Mouse (Mus musculus) MEL-GATA-1-ER (cell line): Measurements from ENCODE around the gene Gm4559.
"Not testable (repeated sequence)": the region's sequence is repeated elsewhere in the genome, so short reads cannot be mapped to it uniquely, and the experiment has no call there.

ENCODE experiments used
- DNase-seq: peaks from one replicate; pipeline ENCODE4 v3.0.0-alpha.2; 2012; ENCODE audit warnings: low read depth; ENCODE audit errors: extremely low read depth

Gene Gm4559

GRCm38 (mm10) chr7:142274263-142274662, at the start of gene Gm4559:
Gene Gm4559 (minus strand): TSS chr7:142274363.
- DNase-seq = not testable (repeated sequence)

GRCm38 (mm10) chr7:142323396-142324117, 49.4 kb upstream of the Gm4559 start:
- DNase-seq = no peak

GRCm38 (mm10) chr7:142322641-142323040, 48.5 kb upstream of the Gm4559 start:
- no peak for DNase-seq

GRCm38 (mm10) chr7:142321637-142322306, 47.6 kb upstream of the Gm4559 start:
- not testable (repeated sequence) for DNase-seq

DNA sequence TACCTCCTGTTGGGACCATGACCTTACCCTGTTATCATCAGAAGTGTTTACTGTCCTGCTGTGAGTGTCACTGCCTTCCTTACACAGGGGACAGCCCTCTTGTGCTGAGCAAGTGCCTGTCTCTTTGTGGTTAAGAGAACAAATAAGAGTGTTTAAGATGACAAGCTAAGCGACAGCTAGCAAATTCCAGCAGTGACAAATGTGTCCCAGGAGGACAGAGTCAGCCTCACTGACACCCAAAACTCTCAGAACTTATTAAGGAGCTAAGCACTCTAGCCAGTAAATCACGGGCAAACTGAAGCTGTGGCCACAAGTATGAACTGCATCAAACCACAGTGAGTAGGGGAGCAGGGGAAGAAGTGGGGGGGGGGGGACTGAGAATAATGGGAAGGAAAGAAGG, 46.7 kb upstream of the Gm4559 start:
- no peak for DNase-seq

DNA sequence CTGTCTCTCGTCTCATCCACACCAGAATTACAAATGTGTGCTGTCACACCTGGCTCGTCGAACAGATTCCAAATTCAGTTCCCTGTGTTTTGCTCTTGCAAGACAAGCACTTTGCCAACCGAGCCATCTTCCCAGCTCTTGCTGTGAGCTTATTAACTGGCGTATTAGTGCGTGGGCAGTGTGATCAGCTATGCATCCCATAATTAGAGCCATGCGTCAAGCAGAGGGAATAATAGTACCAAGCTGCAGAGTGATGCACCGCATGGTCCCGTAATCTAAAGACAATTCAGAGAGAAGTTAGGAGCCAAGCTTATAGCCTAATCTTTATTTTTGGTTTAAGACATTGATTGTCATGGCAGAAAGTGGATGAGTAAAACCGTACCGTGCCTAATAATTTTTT, 45.0 kb upstream of the Gm4559 start:
- DNase-seq = no peak

DNA sequence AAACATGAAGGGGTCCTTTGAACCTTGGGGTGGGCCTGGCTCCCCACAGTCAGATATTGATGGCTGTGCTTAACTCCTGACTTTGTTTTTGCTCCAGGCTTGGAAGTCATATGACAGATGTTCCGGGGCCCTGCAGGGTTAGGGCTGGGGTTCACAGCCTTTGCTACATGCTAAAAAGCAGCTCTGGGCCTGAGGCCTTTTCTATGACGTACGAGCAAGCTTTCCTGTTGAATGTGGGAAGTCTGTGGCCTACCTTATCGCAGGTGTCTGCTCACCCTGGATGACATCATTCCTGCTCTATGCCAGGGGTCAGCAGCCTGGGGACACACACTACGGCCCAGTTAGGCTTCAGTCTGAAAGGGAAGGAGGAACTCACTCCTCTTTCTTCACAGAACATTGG, 43.1 kb upstream of the Gm4559 start:
- no peak for DNase-seq

GRCm38 (mm10) chr7:142316558-142316957, 42.4 kb upstream of the Gm4559 start:
- no peak for DNase-seq

GRCm38 (mm10) chr7:142314600-142315285, 40.6 kb upstream of the Gm4559 start:
- no peak for DNase-seq

DNA sequence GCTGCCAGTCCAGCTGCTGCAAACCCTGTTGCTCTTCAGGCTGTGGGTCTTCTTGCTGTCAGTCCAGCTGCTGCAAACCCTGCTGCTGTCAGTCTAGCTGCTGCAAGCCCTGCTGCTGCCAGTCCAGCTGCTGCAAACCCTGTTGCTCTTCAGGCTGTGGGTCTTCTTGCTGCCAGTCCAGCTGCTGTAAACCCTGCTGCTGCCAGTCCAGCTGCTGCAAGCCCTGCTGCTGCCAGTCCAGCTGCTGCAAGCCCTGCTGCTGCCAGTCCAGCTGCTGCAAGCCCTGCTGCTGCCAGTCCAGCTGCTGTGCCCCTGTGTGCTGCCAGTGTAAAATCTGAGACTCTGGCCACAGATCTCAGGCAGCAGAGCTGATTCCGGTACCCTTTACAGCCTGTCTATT, 29.8 kb upstream of the Gm4559 start:
- DNase-seq = not testable (repeated sequence)

DNA sequence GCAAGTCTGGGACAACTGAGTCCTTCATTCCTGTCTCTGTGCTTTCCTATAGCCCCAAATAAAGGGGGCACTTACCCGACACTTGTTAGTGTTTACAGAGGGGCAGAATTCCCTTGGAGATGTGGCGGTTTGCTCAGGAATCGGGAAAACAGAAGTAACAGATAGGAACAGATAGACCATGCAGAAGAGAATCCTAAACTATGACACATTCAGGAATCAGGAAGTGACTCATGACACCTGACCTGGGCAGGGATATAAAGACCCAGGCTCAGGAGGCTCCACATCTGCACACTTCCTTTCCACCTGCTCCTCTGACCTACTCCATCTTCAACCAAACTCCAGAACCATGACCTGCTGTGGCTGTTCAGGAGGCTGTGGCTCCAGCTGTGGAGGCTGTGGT, 29.1 kb upstream of the Gm4559 start, which contains the start of gene Krtap5-4:
Gene Krtap5-4 (plus strand): TSS at position 301 of the 400 bp plus-strand sequence.
- no peak for DNase-seq

DNA sequence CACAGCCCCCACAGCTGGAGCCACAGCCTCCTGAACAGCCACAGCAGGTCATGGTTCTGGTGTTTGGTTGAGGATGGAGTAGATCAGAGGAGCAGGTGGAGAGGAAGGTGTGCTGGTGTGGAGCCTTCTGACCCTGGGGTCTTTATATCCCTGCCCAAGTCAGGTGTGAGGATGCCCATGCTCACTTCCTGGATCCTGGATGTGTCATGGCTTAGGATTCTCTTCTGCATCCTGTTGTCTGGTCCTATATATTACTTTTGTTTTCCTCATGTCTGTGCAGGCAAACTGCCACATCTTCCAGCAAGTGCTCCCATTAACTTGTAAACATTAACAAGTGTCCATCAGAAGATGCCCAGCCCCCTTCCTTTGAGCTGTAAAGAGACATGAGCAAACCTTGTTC, 22.9 kb upstream of the Gm4559 start, which contains the start of gene Krtap5-1:
Gene Krtap5-1 (minus strand): TSS at position 101 of the 400 bp plus-strand sequence.
- DNase-seq = not testable (repeated sequence)

DNA sequence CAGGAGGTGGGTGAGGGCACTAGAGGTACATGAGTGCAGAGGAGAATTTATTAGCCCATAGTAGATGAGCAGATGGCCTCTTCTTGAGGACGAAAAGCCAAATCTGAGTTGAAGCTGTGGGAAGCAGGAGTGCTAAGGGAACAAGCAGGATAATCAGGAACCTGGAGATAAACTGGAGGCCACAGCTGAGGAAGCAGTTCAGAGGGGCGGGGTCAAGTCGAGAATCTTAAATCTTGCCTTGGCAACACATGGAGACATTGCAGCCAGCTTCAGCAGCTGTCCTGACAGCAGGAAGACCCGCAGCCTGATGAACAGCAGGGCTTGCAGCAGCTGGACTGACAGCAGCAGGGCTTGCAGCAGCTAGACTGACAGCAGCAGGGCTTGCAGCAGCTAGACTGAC, 21.9 kb upstream of the Gm4559 start:
- DNase-seq = not testable (repeated sequence)

DNA sequence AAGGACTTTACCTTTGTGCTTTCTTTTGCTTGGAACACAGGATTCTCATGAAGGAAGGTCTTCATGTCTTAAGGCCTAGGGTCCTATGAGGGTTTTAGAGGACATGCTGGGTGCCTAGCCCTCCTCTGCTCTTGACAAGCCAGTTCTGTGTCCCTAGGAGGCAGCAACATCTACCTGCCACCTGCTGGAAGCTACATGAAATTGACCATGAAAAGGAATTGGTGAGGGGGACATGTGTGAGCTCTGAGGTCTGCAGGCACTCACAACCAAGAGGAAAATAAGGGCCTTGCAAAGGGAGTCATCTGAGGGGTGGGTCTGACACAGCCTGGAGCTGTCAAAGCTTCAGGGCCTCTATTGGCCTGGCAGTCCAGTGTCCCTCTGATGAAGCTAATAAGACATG, 21.3 kb upstream of the Gm4559 start:
- no peak for DNase-seq

DNA sequence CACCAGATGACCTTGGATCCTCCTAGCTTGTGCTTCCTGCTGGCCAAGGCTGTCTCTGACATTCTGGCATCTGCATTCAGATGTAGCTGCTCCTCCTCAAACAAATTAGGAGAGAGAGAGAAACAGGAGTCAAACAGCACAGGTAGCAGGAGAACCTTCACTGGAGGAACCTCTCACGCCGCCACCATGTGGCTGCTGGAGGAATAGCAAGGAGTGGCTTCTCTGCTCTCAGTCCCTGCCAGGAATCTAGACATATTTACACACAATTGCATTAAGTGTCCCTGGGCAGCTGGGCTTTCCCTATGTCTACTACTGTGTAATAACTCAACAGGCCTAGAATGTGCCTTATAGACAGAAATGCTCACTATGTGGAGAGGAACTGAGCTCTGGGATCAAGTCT, 19.7 kb upstream of the Gm4559 start:
- DNase-seq = not testable (repeated sequence)

DNA sequence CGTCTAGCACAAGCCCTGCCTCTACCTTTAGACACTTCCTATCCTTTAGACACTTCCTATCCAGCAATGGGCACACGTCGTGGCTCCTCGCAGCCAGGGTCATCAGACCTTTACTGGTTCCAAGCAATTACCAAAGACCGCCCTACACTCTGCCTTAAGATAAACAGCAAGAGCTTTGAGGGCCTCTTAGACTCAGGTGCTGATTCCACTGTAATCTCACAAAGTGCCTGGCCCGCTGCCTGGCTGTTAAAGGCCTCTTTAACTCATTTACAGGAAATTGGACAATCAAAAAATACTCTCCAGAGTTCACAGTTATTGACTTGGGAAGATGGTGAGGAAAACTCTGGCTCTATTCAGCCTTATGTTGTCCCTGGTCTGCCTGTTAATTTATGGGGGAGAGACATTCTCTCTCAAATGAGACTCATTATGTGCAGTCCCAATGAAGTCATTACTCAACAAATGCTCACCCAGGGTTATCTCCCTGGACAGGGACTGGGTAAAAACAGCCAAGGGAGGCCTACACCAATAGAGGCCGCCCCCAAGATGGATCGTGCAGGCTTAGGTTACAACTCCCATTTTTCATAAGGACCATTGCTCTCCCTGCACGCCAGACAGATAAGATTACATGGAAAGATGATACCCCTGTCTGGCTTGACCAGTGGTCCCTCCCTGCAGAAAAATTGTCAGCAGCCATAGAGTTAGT, 11.9 kb upstream of the Gm4559 start:
- DNase-seq = not testable (repeated sequence)

DNA sequence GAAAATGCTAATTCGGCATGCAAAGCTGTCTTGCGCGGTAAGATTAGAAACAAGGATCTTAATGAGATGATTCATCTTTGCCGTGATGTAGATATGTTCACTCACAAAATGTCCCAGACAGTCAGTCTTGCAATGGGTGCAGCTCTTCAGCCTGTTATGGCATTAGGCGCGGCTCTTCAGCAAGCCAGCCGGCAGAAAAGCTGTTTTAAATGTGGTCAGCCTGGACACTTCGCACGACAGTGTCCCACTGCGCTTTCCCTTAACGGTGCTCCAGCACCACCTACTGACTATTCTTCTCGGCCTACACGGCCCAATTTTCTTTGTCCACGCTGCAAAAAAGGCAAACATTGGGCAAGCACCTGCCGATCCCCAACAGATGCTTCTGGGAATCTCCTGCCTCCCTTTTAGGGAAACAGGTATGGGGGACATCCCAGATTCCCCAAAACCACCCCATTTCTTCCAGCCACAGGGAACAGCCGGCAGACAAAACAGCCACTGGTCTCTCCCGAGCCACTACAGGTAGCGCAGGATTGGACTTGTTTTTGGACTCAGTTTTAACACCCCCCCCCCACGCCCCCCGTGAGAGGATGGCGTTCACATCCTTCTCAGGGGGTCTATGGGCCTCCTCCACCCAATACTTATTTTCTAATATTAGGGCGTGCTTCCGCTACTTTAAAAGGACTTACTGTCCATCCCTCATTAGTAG, 11.1 kb upstream of the Gm4559 start:
- DNase-seq = no peak

- peak; percentile 71 for DNase-seq
These were observed 10.5 kb upstream of the Gm4559 start for GRCm38 (mm10) chr7:142284615-142285080.

DNA sequence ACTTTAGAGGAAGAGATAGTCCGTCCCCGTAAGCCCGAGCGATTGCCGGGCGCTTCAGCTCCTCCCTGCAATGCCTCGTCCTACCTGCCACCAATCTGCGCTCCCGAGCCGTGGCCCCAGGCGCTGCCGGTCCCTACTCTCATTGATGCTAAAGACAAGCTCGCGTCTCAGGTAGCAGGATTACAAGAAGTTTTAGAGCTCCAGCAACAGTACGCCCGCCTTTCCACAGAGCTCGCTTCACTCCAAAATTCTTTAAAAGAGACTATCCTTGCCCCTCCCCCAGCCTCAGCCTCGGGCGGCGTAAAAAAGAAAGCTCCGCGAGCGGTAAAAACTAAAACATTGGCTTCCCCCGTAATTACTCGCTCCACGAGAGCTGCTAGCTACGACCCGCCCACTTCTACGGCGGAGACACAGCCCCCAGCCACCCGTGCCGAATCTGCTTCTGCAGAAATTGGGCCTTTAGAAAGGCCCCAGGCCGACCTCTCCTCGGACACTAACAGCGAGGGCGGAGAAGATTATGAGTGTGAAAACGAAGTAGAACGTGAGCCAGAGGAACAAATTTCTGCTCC, 9.9 kb upstream of the Gm4559 start:
- DNase-seq = peak; percentile 51

DNA sequence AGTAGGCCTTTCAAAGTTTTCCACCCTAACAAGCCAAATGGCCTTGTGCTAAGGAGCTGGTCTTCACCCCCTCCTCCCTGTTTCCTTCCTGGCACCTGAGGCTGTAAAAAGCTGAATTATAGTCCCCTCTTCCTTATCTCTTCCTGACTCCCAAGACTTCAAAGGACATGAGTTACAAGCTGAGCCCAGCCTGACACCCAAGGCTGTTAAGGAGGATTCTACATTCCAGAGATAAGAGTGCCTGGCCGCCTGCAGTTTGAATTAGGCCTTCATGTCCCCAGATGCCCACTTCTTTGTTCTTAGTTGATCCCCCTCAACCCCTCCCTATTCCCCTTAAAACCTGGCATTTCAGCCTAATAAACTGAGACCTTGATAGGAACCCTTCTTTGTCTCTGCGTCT, 8.7 kb upstream of the Gm4559 start:
- DNase-seq = not testable (repeated sequence)
